Mouse (Mus musculus) gastrocnemius, postnatal 10 days (tissue): ENCODE measurements around the gene Gpr88. TPM values are rescaled to one million over a fixed set of nuclear protein-coding genes. Genes with fewer than 3 reads are reported as not detected.

Experiments used
- total RNA-seq, 2 experiments: library from RNA; stranded (reverse); gene quantifications; 2 replicates each; pipeline ENCODE4 v1.2.3; 2021

Gpr88 gene
- total RNA-seq, 2 experiments from 2014 or later = 0.09 to 0.12 TPM

Other genes starting within 250 kb of the Gpr88 start
- 10 to 100 TPM; 16.1 to 22.2 TPM for gene Slc30a7, start 246.1 kb downstream of the Gpr88 start, total RNA-seq
- 10 to 100 TPM; 15.1 to 17.9 TPM for gene Extl2, start 246.0 kb downstream of the Gpr88 start, total RNA-seq
- gene Vcam1, start 123.8 kb downstream of the Gpr88 start, total RNA-seq = 10 to 100 TPM; 12.6 to 14.2 TPM
- 10 to 100 TPM; 19.1 to 22.1 TPM for gene Cdc14a, start 170.5 kb upstream of the Gpr88 start, total RNA-seq